Mouse (Mus musculus) kidney, adult 2 months (tissue): ENCODE measurements at regions not wholly inside any gene's neighbourhood (a gene's known extent, or its start where the extent isn't known, plus 50 kb on each side); places are given as distances from the start of the nearest gene placed in this dataset.

Experiments
- DNase-seq: peaks from one replicate; pipeline ENCODE4 v3.0.0; 2021
- H3K27ac ChIP-seq: fragments of 200-500 bp; 2 replicates; pipeline ENCODE4 v1.5.1; 2012; ENCODE audit warnings: low read depth, low read length, control low read depth, inconsistent platforms; ENCODE audit not compliant: insufficient read depth
- H3K27me3 ChIP-seq: fragments of 200-500 bp; replicated peaks from 2 replicates; pipeline ENCODE4 v1.6.1; 2012; ENCODE audit warnings: mild to moderate bottlenecking, moderate library complexity, low read length, inconsistent platforms; ENCODE audit not compliant: control insufficient read depth, insufficient read depth
- H3K36me3 ChIP-seq: fragments of 200-500 bp; 2 replicates; pipeline ENCODE4 v1.6.1; 2012; ENCODE audit warnings: mild to moderate bottlenecking, moderate library complexity, low read length, inconsistent platforms; ENCODE audit not compliant: control insufficient read depth, insufficient read depth
- H3K4me1 ChIP-seq: fragments of 200-500 bp; 2 replicates; pipeline ENCODE4 v1.6.1; 2011; ENCODE audit warnings: low read length; ENCODE audit not compliant: control insufficient read depth, insufficient read depth
- H3K4me3 ChIP-seq: fragments of 200-500 bp; 2 replicates; pipeline ENCODE4 v1.5.1; 2011; ENCODE audit warnings: mild to moderate bottlenecking, low read depth, low read length, control low read depth; ENCODE audit not compliant: insufficient read depth
- CTCF ChIP-seq: fragments of 200-500 bp; conservative IDR thresholded peaks from 2 replicates; pipeline ENCODE4 v1.5.1; 2011; ENCODE audit warnings: low read depth, mild to moderate bottlenecking, control low read depth, low read length, moderate library complexity, mixed read lengths; ENCODE audit not compliant: insufficient read depth, insufficient read length
- POLR2A ChIP-seq: fragments of 200-500 bp; IDR thresholded peaks from one replicate; pipeline ENCODE4 v1.6.1; 2011; ENCODE audit warnings: low read depth, low read length, control low read depth
- WGBS: fragments of 180-500 bp; shearing (Covaris S2); methylation state at CpG from one replicate; pipeline ENCODE4 v1.1.7; 2018; 5-methylcytosine and 5-hydroxymethylcytosine counted together

GRCm38 (mm10) chr14:102031047-102031903, 301.5 kb downstream of the Lmo7 start:
- Histone ChIP-seq H3K36me3 (no peaks in the 10 kb centered on the region), H3K27ac (no peak overlapping the region)
- no peak for TF ChIP-seq CTCF
- no peak for TF ChIP-seq POLR2A

DNA sequence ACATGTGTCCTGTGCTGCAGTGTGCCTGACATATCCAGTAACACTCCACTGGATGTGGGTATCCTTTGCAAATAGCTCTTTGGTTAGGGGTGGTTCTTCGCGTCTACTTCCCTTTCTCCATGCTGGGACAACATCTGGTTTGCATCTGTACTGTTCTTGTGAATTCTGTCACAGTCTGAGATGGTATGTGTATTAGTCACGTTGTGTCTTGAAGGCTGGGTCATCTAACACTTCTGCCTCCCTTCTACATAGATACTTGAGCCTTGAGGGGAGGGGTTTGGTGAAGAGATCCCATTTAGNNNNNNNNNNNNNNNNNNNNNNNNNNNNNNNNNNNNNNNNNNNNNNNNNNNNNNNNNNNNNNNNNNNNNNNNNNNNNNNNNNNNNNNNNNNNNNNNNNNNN, 294.9 kb downstream of the Lmo7 start:
- Histone ChIP-seq H3K36me3 (no peaks in the 10 kb centered on the region), H3K4me3 (no peak overlapping the region), H3K27ac (no peak overlapping the region), H3K4me1 (no peaks in the 10 kb centered on the region), H3K27me3 (no peaks in the 10 kb centered on the region)
- DNase-seq: no peak
- WGBS: 57% methylated on average over 3 of the region's 3 CpGs
- TF ChIP-seq POLR2A: no peak
- TF ChIP-seq CTCF: no peak

More at GRCm38 (mm10) chr14:102031047-102031903, 301.5 kb downstream of the Lmo7 start:
- no peak overlapping the region for H3K4me3 ChIP-seq
- no peaks in the 10 kb centered on the region for H3K27me3 ChIP-seq
- WGBS: 51% methylated on average over 10 of the region's 10 CpGs
- H3K4me1 ChIP-seq: no peaks in the 10 kb centered on the region
- no peak for DNase-seq

- H3K4me3 ChIP-seq: no peak overlapping the region
- H3K36me3 ChIP-seq: no peaks in the 10 kb centered on the region
- H3K4me1 ChIP-seq: peaks cover 3% of the 10 kb centered on the region
- no peak for TF ChIP-seq CTCF
- TF ChIP-seq POLR2A: no peak
- no peak overlapping the region for H3K27ac ChIP-seq
- H3K27me3 ChIP-seq: no peaks in the 10 kb centered on the region
- 66% methylated on average over 8 of the region's 8 CpGs for WGBS
- DNase-seq: no peak
Observed at GRCm38 (mm10) chr14:102020161-102020605, 290.4 kb downstream of the Lmo7 start.

DNA sequence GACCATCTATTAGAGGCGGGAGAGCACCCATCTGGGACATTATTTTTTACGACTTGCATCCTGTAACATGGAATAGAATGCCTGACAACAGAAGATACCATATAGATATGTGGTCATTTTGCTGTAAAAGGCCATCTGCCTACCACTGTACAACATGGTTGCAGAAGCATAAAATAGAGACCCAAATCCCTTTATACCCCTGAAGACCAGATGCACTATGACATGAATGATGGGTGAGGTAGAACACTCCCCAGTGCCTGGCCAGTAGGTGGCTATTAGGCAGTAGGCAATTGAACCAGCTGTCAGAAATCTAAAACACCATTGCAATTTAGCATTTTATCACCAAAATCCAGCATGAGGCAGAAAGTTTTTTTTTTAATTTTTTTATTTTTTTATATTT, 289.6 kb downstream of the Lmo7 start:
- WGBS: 76% methylated on average over 2 of the region's 2 CpGs
- H3K4me1 ChIP-seq: peaks cover 3% of the 10 kb centered on the region
- DNase-seq: no peak
- no peaks in the 10 kb centered on the region for H3K36me3 ChIP-seq
- H3K27me3 ChIP-seq: no peaks in the 10 kb centered on the region
- H3K4me3 ChIP-seq: no peak overlapping the region
- no peak overlapping the region for H3K27ac ChIP-seq
- TF ChIP-seq POLR2A (no peak), CTCF (no peak)

DNA sequence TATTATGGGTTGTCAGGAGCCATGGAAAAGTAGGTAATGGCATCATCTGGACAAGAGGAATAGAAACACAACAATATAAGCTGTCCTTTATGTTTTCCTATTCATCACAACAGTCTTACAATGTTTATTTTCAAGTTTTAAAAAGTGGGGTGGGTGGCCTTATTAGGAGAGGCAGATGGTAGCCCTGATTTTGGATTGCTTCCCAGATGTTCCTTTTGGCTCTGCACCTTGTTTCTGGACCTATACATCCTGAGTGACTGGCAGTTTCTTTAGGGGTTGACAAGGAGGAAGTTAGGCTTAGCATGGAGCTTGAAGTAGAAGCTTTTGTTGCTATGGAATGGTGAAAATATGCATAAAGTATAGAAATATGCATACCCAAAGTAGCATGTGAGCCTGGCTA, 286.8 kb downstream of the Lmo7 start:
- no peak overlapping the region for H3K27ac ChIP-seq
- no peaks in the 10 kb centered on the region for H3K27me3 ChIP-seq
- no peak for TF ChIP-seq CTCF
- TF ChIP-seq POLR2A: no peak
- H3K36me3 ChIP-seq: no peaks in the 10 kb centered on the region
- no peak for DNase-seq
- H3K4me1 ChIP-seq: peaks cover 3% of the 10 kb centered on the region
- no peak overlapping the region for H3K4me3 ChIP-seq

DNA sequence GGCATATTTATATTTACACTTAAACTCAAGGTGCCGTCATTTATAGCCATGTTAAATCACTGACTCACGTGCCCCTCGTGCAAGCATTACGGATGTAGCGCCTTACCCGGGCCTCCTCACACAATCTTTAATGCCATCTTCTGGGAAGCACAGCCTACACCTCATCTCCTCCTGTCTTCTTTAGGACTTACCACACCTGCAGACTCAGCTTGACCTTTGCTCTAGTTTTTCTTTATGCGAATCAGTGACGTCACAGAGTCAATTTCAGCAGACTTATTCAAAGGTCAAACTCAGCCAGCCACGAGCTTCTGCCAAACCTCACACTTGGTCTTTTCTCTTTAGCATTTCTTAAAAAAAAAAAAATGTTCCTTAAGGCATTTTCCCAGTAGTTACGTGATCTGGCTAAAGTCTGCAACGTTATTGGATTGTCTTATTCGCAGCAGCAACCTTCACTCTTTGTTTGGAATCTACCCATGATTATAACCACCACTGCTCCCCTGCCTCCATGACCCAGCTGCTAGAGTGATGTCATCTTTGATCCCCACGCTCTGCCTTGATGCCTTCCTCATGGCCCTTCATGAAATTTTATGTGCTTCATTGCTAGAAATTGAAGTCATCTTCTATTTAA, 285.3 kb downstream of the Lmo7 start:
- 57% methylated on average over 13 of the region's 13 CpGs for WGBS
- Histone ChIP-seq H3K27ac (no peak overlapping the region), H3K27me3 (no peaks in the 10 kb centered on the region), H3K4me3 (no peak overlapping the region), H3K4me1 (peaks cover 3% of the 10 kb centered on the region), H3K36me3 (no peaks in the 10 kb centered on the region)
- TF ChIP-seq POLR2A (no peak), CTCF (no peak)
- DNase-seq: peak; percentile 25

- peak; percentile 34 for DNase-seq
- TF ChIP-seq CTCF: no peak
- TF ChIP-seq POLR2A: no peak
- H3K27ac ChIP-seq: no peak overlapping the region
- no peaks in the 10 kb centered on the region for H3K27me3 ChIP-seq
- no peak overlapping the region for H3K4me3 ChIP-seq
- WGBS: 35% methylated on average over 3 of the region's 3 CpGs
- no peaks in the 10 kb centered on the region for H3K36me3 ChIP-seq
- peaks cover 3% of the 10 kb centered on the region for H3K4me1 ChIP-seq
Observed at GRCm38 (mm10) chr14:102013238-102013637, 283.5 kb downstream of the Lmo7 start.
